Comparison of ENCODE assay signal across 20 mouse cellular contexts in the genomic region with DNA sequence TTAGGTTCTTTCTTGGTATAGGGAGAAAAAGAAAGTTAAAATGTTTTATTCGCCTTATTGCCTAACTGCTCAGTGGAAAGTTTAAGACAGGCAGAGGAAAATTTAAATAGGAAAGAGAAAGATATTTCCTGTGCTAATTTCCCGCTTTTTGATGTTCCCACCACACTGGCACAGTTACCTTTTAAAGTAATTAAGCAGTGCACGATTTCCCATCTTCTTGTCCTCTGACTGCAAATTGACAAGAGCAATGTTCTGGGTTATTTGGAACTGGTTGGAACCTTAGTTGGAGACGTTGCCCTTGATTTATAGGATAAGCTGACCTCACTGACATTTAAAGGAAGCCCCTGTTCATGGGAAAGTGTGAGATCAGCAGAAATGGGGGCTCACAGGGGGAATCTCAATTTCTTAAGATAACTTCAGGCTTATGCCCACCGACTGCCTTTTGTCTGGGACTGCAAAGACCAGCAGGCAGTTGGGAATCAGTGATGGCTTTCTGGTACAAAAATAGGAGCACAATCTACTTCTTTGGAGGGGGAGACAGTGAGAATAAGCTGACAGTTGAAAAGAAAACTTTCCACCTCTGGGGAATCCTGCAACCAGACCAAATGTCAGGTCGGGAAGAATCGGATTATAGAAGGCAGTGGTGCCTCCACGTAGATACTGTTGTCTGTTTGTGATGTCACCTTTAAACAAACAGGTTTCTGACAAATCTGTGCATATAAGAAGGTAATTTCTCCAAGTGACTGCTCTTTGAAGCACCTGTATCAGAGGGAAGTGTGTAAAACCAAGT. TPM values are rescaled to one million over a fixed set of nuclear protein-coding genes. Genes with fewer than 3 reads are reported as not detected.
DNase-seq lines count a peak whose midpoint lies in the region; ATAC-seq lines count a peak whose summit lies in the region.
"Had no signal": no experiment of that assay in that cellular context is flagged by ENCODE, and none has a peak within 500 bp of the region (broad histone marks: within the 10 kb centered on the region; RNA-seq: fewer than 3 reads in every experiment).

No protein-coding gene starts in this region.

- peaks cover 17% of the 10 kb centered on the region for H3K4me1 ChIP-seq in midbrain, embryonic 11.5 days (ENCODE audit: control insufficient read depth, insufficient read depth, low read length)
- H3K4me1 ChIP-seq in midbrain, embryonic 15.5 days = peaks cover 22% of the 10 kb centered on the region
- H3K4me1 ChIP-seq in embryonic facial prominence, embryonic 14.5 days (ENCODE audit: control insufficient read depth, insufficient read depth, low read length) = no peaks in the 10 kb centered on the region
- H3K4me1 ChIP-seq in limb, embryonic 15.5 days = peaks cover 36% of the 10 kb centered on the region

- no peak overlapping the region for H3K4me2 ChIP-seq in midbrain, embryonic 11.5 days
- no peak overlapping the region for H3K4me2 ChIP-seq in midbrain, embryonic 15.5 days
- peak overlapping the region; percentile 50 for H3K4me2 ChIP-seq in embryonic facial prominence, embryonic 14.5 days (ENCODE audit: low read depth, low read length)
- H3K4me2 ChIP-seq in limb, embryonic 15.5 days = peak overlapping the region; percentile 60; the same call in 1 of the 2 replicates
- H3K4me2 ChIP-seq: hindbrain, embryonic 15.5 days; midbrain, embryonic 13.5 days had no signal

- H3K9me3 ChIP-seq in midbrain, embryonic 11.5 days (ENCODE audit: control insufficient read depth, low read length) = no peaks in the 10 kb centered on the region
- no peaks in the 10 kb centered on the region for H3K9me3 ChIP-seq in midbrain, embryonic 15.5 days
- no peaks in the 10 kb centered on the region for H3K9me3 ChIP-seq in embryonic facial prominence, embryonic 14.5 days (ENCODE audit: control insufficient read depth, low read length)
- H3K9me3 ChIP-seq in limb, embryonic 15.5 days = no peaks in the 10 kb centered on the region
- H3K9me3 ChIP-seq: hindbrain, embryonic 15.5 days; midbrain, embryonic 13.5 days; stomach, embryonic 15.5 days had no signal

- no peaks in the 10 kb centered on the region for H3K36me3 ChIP-seq in midbrain, embryonic 11.5 days (ENCODE audit: control insufficient read depth, insufficient read depth, low read length)
- H3K36me3 ChIP-seq in midbrain, embryonic 15.5 days (replicated peaks) = no peaks in the 10 kb centered on the region
- H3K36me3 ChIP-seq in embryonic facial prominence, embryonic 14.5 days (ENCODE audit: control insufficient read depth, insufficient read depth, low read length) = no peaks in the 10 kb centered on the region
- no peaks in the 10 kb centered on the region for H3K36me3 ChIP-seq in limb, embryonic 15.5 days
- H3K36me3 ChIP-seq: G1E; hindbrain, embryonic 15.5 days; midbrain, embryonic 13.5 days; stomach, embryonic 15.5 days had no signal

- no peak for ATAC-seq in midbrain, embryonic 11.5 days (ENCODE audit: low FRiP score)
- no peak for ATAC-seq in midbrain, embryonic 15.5 days (replicated peaks)
- ATAC-seq in embryonic facial prominence, embryonic 14.5 days (ENCODE audit: low read depth) = no peak
- no peak for ATAC-seq in limb, embryonic 15.5 days (ENCODE audit: insufficient number of reproducible peaks, low FRiP score, low TSS enrichment, low read depth)
- ATAC-seq: liver, postnatal 0 days; midbrain, embryonic 13.5 days had no signal

- peak; percentile 94 for DNase-seq in midbrain, embryonic 11.5 days (ENCODE audit: low spot score, missing footprints)
- no peak for DNase-seq in embryonic facial prominence, embryonic 14.5 days (ENCODE audit: low spot score)
- no peak for DNase-seq in gastrocnemius, postnatal 36 days
- DNase-seq in thymus, postnatal 4 days = no peak
- DNase-seq in kidney, postnatal 10 days = no peak
- DNase-seq: adrenal gland, adult 8-10 months; cerebellum, adult 2 months; kidney, adult 2 months; kidney, postnatal 36 days; liver, postnatal 0 days; lung, postnatal 4 days had no signal

- 2% methylated on average over 8 of the region's 8 CpGs for whole genome bisulfite sequencing in midbrain, embryonic 11.5 days
- 6% methylated on average over 8 of the region's 8 CpGs for WGBS in midbrain, embryonic 15.5 days
- 6% methylated on average over 8 of the region's 8 CpGs for WGBS in embryonic facial prominence, embryonic 14.5 days
- 15% methylated on average over 8 of the region's 8 CpGs for WGBS in limb, embryonic 15.5 days

- H3K9ac ChIP-seq in midbrain, embryonic 11.5 days (ENCODE audit: low read length) = no peak overlapping the region
- no peak overlapping the region for H3K9ac ChIP-seq in midbrain, embryonic 15.5 days
- H3K9ac ChIP-seq in embryonic facial prominence, embryonic 14.5 days (ENCODE audit: low read depth, low read length) = peak overlapping the region; percentile 67
- no peak overlapping the region for H3K9ac ChIP-seq in limb, embryonic 15.5 days
- H3K9ac ChIP-seq: hindbrain, embryonic 15.5 days; liver, postnatal 0 days; midbrain, embryonic 13.5 days; stomach, embryonic 15.5 days had no signal

- intact Hi-C loops in gastrocnemius, postnatal 36 days (cut with DNase I) = no loop called here

- no peak overlapping the region for H3K4me3 ChIP-seq in midbrain, embryonic 11.5 days (ENCODE audit: low read depth, low read length)
- H3K4me3 ChIP-seq in midbrain, embryonic 15.5 days = no peak overlapping the region
- peak overlapping the region; percentile 41 for H3K4me3 ChIP-seq in embryonic facial prominence, embryonic 14.5 days (ENCODE audit: low read depth, low read length)
- peak overlapping the region; percentile 42; the same call in 1 of the 2 replicates for H3K4me3 ChIP-seq in limb, embryonic 15.5 days
- H3K4me3 ChIP-seq: hindbrain, embryonic 15.5 days; midbrain, embryonic 13.5 days had no signal

- H3K27ac ChIP-seq in midbrain, embryonic 11.5 days (ENCODE audit: low read depth, low read length) = no peak overlapping the region
- H3K27ac ChIP-seq in midbrain, embryonic 15.5 days = no peak overlapping the region
- peak overlapping the region; percentile 39; the same call in 1 of the 2 replicates for H3K27ac ChIP-seq in embryonic facial prominence, embryonic 14.5 days (replicated peaks; ENCODE audit: low read depth, low read length)
- H3K27ac ChIP-seq in limb, embryonic 15.5 days = no peak overlapping the region
- H3K27ac ChIP-seq: hindbrain, embryonic 15.5 days; midbrain, embryonic 13.5 days; stomach, embryonic 15.5 days had no signal

- H3K27me3 ChIP-seq in midbrain, embryonic 11.5 days (ENCODE audit: control insufficient read depth, insufficient read depth, low read length) = peaks cover 87% of the 10 kb centered on the region
- H3K27me3 ChIP-seq in midbrain, embryonic 15.5 days (replicated peaks) = peaks cover 85% of the 10 kb centered on the region
- peaks cover 89% of the 10 kb centered on the region for H3K27me3 ChIP-seq in embryonic facial prominence, embryonic 14.5 days (replicated peaks; ENCODE audit: control insufficient read depth, insufficient read depth, low read length)
- peaks cover 76% of the 10 kb centered on the region for H3K27me3 ChIP-seq in limb, embryonic 15.5 days

RNA-seq across cellular contexts. Expression of gene Pax9, which starts 6.8 kb away (rescaled TPM):
- 0.08 TPM in 2 replicates for polyA plus RNA-seq in midbrain, embryonic 11.5 days (2014; fragmentation: Nextera tagmentation; extraction: Ambion mirVana)
- polyA plus RNA-seq in midbrain, embryonic 15.5 days (2015; fragmentation: Nextera tagmentation; extraction: Ambion mirVana) = not detected in 2 replicates
- 9.2 and 9.4 TPM in 2 replicates for polyA plus RNA-seq in embryonic facial prominence, embryonic 14.5 days (2014; fragmentation: Nextera tagmentation; extraction: Ambion mirVana)
- 3.4 and 4.3 TPM in 2 replicates for polyA plus RNA-seq in limb, embryonic 15.5 days (2015; fragmentation: Nextera tagmentation; extraction: Ambion mirVana)
- total RNA-seq in gastrocnemius, postnatal 36 days (2021) = under 1 TPM in 1 of 2 experiments, not detected in 1; 0.12 TPM
- total RNA-seq: adrenal gland, adult 8-10 months; layer of hippocampus, postnatal 14 days; left cerebral cortex, postnatal 36 days had no signal
- polyA plus RNA-seq: cerebellum, adult 2 months; cortical plate, adult 2 months; hindbrain, embryonic 15.5 days; kidney, adult 2 months; midbrain, embryonic 13.5 days had no signal

Comparison
In these comparisons a context has a peak if more than half of its experiments do, and no peak if none do; other contexts are left out.
1. H3K4me2 ChIP-seq: peak in embryonic facial prominence, embryonic 14.5 days (single experiment) and limb, embryonic 15.5 days (single experiment); none in midbrain, embryonic 11.5 days (single experiment) and midbrain, embryonic 15.5 days (single experiment).
2. H3K4me3 ChIP-seq: peak in embryonic facial prominence, embryonic 14.5 days (single experiment) and limb, embryonic 15.5 days (single experiment); none in midbrain, embryonic 11.5 days (single experiment) and midbrain, embryonic 15.5 days (single experiment).